Mouse (Mus musculus) common myeloid progenitor, adult 5-6 weeks (primary cell): ENCODE measurements around the gene Gm11060. TPM values are rescaled to one million over a fixed set of nuclear protein-coding genes. Genes with fewer than 3 reads are reported as not detected.

Experiments used
- ATAC-seq: replicated peaks from 2 replicates; pipeline ENCODE4 v1.8.0; 2016; ENCODE audit warnings: low read depth, mild to moderate bottlenecking, moderate TSS enrichment, inconsistent platforms; ENCODE audit not compliant: poor library complexity, severe bottlenecking
- total RNA-seq: library from RNA; stranded (forward); fragments of 200-1000, 187-1606 nt; gene quantifications from 2 replicates; pipeline ENCODE4 v1.2.3, GENCODE M21; 2017

The Gm11060 gene
- total RNA-seq, 1 experiment from 2014 or later = not detected

DNA sequence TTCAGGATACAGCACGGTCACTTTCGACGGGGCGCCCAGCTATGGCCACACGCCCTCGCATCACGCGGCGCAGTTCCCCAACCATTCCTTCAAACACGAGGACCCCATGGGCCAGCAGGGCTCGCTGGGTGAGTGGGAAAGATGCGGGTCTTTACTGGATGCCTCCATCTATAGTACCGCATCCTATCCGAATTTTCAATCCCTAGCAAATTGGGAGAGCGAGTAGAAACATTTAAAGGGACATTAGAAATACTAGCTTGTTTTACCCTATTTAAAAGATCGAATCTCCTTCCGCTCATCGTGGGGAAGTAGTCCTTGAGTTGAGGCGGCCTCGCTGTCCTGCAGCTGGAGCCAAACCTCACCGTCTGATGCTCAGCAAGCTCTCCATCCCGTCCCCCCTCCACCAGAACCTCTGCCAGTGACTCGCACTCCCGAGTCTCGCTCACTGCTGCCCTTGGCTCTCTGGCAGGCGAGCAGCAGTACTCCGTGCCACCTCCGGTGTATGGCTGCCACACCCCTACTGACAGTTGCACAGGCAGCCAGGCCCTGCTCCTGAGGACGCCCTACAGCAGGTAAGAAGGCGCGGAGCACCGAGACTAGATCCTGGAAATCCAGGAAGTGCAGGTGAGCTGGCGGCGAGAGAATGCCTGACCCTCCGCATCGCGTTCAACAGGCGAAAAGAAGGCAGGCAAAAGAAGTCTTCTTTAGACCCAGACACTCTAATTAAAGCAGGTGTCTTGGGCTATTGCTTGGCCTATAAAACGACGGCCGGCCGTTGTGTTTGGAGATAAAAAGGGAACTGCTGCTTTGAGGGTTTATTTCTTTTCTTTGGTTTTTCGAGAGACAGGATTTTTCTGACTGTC, 41.3 kb downstream of the Gm11060 start:
- peak; percentile 32; the same call in 1 of the 2 replicates for ATAC-seq

DNA sequence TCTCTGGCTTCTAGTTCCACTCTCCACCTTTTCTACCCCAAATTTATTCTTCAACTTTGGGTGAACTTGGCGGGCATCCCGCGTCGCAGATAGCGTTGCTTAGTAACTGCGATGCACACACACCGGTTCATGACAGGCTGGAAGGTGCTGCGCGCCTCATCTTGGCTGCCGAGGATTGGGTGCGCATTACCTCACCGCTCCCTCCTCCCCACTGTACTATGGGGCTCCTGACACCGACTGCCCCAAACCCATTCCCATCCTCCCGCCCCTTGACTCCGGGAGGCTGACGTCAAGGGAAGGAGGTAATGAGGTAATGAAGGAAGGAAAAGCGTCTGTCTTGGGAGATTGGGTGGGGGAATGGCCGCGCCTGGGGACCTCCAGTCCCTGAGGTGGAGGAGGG, 42.5 kb downstream of the Gm11060 start:
- peak; percentile 51 for ATAC-seq

DNA sequence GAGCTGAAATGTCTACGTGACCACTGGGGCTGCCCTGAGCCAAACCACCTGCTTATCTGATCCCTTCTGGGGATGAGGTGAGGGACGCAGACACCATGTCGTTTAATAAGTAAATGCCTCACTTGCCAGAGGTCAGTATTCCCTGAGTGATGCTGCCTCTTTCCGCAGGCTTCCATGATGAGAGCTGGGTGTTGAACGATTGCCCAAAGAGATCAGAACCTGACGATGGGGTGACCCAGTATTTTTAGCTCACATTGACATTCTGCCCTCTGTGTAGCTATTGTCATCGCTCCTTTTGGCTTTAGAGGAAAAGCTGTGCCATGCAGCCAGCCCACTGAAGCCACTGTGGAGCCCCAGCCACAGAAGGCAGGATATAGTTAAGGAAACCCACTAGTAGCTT, 47.7 kb downstream of the Gm11060 start:
- no peak for ATAC-seq

DNA sequence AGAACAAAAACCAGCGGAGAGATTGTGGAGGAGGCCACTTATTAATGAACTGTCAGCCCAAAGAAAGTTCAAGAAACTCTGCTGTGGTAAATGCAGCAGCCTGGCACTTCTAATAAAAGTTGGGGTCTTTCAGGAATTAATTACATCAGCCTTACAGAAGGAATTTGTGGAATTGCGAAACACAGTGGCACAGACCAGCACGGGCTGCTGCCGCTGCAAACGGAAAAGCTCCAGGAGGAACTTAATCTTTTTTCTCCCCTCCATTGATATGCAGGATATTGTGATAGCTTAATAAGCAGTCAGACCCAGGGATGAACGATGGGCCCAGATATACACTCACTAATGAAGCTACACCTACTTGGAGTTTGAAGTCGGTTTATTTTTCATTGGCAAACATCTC, 49.6 kb downstream of the Gm11060 start:
- ATAC-seq = no peak

Other genes starting within 250 kb of the Gm11060 start
- 10.7 and 14.1 TPM in 2 replicates for gene Prrg4, start 242.1 kb upstream of the Gm11060 start, total RNA-seq
- gene Ccdc73, start 224.2 kb upstream of the Gm11060 start, total RNA-seq = 5.8 and 7.3 TPM in 2 replicates
- 351 and 353 TPM in 2 replicates for gene Eif3m, start 74.9 kb upstream of the Gm11060 start, total RNA-seq
- gene Wt1, start 34.5 kb downstream of the Gm11060 start, total RNA-seq = not detected in 2 replicates
- 2.1 and 2.5 TPM in 2 replicates for gene Them7, start 132.3 kb downstream of the Gm11060 start, total RNA-seq